Mouse (Mus musculus) embryonic fibroblast, embryonic 13.5 days (primary cell): ENCODE data around the gene Carhsp1.

Experiments
- CTCF ChIP-seq: IDR thresholded peaks from 2 replicates; pipeline ENCODE4 v1.5.1; 2011; ENCODE audit warnings: mild to moderate bottlenecking, control low read depth, low read length, moderate library complexity, borderline replicate concordance; ENCODE audit not compliant: insufficient read depth
- POLR2A ChIP-seq: IDR thresholded peaks from 2 replicates; pipeline ENCODE4 v1.6.1; 2011; ENCODE audit warnings: low read depth, mild to moderate bottlenecking, control low read depth, low read length, moderate library complexity

- no peak for TF ChIP-seq CTCF
- TF ChIP-seq POLR2A: no peak
Measured at GRCm38 (mm10) chr16:8666452-8666851, 5.5 kb downstream of the Carhsp1 start.
